Mouse (Mus musculus): ENCODE data around the gene Cdc40.

DNA sequence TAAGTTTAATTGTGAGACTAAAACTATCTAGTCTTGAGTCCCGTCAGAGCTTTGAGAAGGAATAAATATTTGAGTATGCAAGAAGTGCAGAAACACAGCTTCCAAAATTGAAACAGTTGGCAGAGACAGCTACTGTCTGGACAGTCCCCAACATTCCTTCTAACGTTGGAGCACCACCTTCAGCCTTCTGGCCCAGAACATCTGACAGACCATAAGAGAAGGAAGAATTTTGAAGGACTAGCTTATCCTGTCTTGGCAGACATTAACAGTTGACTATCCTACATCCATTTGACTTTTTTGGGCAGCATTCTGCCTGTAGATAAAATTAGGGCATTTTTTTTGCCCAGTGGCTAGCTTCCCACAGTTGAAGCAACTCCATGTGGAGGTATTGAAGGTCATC is 32.1 kb upstream of the Cdc40 start:
- no peak for TF ChIP-seq POLR2A (IDR thresholded peaks at IDR 0.05; ENCODE audit: low read depth, low read length)
- no peak for TF ChIP-seq CTCF (IDR thresholded peaks at IDR 0.05; ENCODE audit: borderline replicate concordance, insufficient read depth, low read length)

All from embryonic fibroblast, embryonic 13.5 days (primary cell).